Mouse (Mus musculus): ENCODE results near the gene Zfp12.

Gene Zfp12

DNA sequence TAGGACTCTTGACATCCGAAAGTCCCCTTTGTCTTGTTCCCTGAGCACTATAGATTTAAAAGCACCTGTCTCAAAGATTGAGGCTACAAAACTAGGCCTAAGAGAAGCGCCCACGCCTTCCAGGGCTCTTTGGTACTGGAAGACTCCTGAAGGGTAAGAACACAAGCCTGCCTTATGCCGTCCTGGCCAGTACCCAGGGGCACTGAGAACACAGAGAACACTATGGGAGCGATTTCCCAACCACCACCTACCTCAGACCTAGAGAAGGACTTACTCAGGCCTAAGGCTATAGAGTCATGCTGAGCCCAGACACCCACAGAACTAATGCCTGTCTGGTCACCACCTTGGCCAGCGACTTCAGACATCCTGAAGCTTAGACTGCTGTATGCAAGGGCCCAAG is 31.8 kb downstream of the Zfp12 start:
- DNase-seq, result no peak

GRCm38 (mm10) chr5:143268985-143269362 is 34.0 kb downstream of the Zfp12 start:
- no peak for DNase-seq

- peak; percentile 67 to 87 for DNase-seq
Measured at GRCm38 (mm10) chr5:143269363-143270150, 34.6 kb downstream of the Zfp12 start, which contains the start of gene Zfp316. Gene Zfp316, minus strand, starts transcription at chr5:143270022.

GRCm38 (mm10) chr5:143270151-143270519 is 35.2 kb downstream of the Zfp12 start:
- DNase-seq, result no peak

GRCm38 (mm10) chr5:143271642-143272041 is 36.7 kb downstream of the Zfp12 start:
- DNase-seq, result no peak

DNA sequence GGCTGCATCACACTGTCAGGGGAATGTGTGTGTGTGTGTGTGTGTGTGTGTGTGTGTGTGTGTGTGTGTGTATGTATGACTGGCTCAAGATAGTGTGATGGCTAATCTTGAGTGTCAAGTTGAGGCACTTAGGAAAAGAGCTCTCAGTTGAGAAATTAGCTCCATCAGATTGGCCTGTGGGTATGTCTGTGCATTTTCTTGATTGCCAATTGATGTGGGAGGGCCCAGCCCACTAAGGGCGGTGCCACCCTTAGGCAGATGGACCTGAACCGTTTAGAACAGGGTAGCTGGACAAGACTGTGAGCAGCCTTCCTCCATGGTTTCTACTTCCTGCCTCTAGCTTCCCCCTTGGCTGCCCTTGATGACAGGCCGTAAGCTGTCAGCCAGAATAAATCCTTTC is 37.1 kb downstream of the Zfp12 start:
- DNase-seq, result no peak

DNA sequence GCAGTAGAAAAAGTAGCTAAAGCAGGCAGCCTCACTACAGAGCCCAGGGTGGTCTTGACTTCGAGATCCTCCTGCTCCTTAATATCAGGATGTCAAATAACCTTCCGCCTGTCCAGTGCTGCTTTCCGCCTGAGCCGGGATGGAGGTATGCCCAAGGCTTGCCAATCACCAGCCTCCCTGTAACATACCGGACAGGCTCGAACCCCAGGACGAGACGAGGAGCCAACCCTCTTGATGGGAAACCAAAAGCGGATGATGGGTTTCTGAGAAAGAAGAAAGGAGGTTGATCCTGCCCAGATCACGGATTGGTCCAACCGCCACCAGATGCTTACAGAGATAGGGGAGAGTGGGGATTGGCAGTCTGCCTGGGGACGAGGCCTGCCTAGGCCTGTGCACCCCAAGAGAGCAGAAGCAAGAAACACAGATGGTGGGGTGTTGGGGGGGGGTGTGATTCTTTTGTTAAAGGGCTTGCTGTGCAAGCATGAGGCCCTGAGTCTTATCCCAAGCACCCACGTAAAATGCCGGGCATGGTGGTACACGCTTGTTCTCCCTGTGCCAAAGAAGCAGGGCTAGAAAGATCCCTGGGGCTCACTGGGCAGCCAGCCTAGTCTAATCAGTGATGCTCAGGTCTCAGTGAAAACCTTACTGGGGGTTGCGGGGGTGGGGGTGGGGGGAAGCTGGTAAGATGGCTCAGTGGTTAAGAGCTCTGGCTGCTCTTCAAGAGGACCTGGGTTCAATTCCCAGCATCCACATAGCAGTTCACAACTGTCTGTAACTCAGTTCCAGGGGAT is 37.8 kb downstream of the Zfp12 start:
- DNase-seq, result no peak

DNA sequence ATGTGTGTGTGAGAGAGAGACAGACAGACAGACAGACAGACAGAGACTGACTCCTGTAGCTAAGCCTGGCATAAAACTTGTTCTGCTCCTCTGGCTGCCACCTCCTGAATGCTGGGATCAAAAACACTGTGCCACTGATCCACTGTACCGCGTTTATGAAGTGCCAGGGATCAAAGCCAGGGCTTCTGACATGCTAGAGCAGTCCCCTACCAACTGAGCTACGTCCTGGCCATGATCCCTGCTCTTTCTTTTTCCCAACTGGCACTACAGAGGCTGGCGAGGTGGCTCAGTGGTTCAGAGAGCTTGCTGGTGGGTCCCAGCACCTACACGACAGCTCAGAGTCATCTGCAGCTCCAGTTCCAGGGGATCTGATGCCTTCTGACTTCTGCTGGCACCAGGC is 40.8 kb downstream of the Zfp12 start:
- DNase-seq, result no peak

GRCm38 (mm10) chr5:143279247-143279646 is 44.3 kb downstream of the Zfp12 start:
- no peak for DNase-seq

GRCm38 (mm10) chr5:143284762-143285161 is 49.8 kb downstream of the Zfp12 start:
- peak in 1 of 2 experiments; percentile 40 for DNase-seq

DNA sequence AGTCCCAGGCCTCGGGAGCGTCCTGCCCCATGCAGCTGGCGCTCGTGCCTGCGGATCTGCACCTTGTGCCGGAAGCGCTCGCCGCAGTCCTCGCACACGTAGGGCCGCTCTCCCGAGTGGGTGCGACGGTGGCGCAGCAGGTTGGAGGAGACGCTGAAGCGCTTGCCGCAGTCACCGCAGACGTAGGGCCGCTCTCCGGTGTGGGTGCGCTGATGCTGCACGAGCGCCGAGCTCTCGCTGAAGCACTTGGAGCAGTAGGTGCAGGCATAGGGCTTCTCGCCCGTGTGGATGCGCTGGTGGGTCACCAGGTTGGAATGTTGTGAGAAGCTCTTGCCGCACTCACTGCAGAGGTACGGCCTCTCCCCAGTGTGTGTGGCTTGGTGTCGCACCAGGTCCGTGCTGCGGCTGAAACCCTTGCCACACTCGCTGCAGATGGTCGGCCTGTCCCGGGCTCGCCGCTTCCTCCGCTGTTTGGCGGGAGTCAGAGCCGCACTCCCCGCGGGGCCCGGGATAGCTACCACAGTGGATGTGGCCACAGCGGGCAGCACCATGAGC is 52.9 kb downstream of the Zfp12 start:
- peak in 1 of 2 experiments; percentile 29 for DNase-seq

- no peak for DNase-seq
Measured at GRCm38 (mm10) chr5:143288378-143288911, 53.5 kb downstream of the Zfp12 start.

- no peak for DNase-seq
Measured at GRCm38 (mm10) chr5:143289299-143289698, 54.3 kb downstream of the Zfp12 start.

GRCm38 (mm10) chr5:143292879-143293278 is 57.9 kb downstream of the Zfp12 start:
- no peak for DNase-seq

DNA sequence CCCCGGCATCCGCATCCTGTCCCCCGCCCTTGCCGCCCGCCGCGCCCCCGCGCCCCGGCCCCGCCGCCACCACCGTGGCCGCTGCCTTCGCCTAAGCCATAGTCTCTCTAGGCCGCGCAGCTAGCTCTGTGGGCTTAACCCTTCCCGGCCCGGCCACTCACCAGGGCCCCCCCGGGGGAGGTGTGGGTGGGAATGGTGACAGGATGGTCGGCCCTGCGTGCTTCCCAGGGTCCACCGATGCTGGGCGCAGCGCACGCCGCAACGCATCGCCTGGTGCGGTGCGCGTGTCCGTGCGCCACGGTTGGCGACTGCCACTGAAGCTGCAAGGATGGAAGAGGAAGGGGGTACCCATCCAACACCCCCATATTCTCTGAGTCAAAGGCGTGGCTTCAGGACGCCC is 58.4 kb downstream of the Zfp12 start, which contains the start of gene Zfp853:
Gene Zfp853 (minus strand): TSS at position 220 of the 400 bp plus-strand sequence.
- no peak for DNase-seq

DNA sequence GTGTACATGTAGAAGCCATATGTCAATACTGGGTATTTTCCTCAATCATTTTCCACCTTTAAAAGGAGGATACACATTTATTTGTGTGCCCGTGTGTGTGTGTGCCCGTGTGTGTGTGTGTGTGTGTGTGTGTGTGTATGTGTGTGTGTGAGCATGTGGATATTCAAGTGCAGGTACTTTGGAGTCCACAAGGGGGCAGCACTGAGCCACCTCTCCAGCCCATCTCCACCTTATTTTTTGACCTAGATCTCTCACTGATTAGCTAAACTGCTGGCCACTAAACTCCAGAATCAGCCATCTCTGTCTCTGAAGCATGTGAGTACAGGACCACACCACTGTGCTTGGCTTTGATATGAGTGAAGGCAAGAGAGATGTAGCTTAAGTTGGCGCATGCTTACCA is 59.9 kb downstream of the Zfp12 start:
- DNase-seq, result no peak

DNA sequence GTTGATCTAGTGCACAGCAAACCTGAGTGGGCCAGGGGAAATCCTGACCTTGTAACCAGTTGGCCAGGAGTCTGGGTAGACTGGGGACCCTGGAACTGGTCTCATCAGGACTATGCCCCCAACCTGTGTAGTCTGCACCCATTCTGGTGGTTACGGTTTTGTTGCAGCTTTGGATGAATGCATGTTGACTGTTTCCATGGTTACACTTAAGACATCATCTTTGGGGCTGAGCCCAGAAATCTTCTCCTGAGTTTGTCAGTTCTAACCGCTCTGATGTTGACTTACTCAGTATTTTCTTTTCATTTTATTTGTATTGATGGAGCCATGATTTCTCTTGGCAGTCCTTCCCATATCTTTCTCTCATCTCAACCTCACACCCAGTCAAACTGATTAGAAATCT is 60.4 kb downstream of the Zfp12 start:
- DNase-seq, result no peak

GRCm38 (mm10) chr5:143297986-143298385 is 63.0 kb downstream of the Zfp12 start:
- DNase-seq, result no peak

GRCm38 (mm10) chr5:143298391-143298790 is 63.4 kb downstream of the Zfp12 start:
- no peak for DNase-seq

All from kidney, postnatal 36 days (tissue).